Mouse (Mus musculus) embryonic fibroblast, embryonic 13.5 days (primary cell): ENCODE measurements around the gene Mid1.
"Not testable (repeated sequence)": the region's sequence is repeated elsewhere in the genome, so short reads cannot be mapped to it uniquely, and the experiment has no call there.

Experiments used
- CTCF ChIP-seq: IDR thresholded peaks from 2 replicates; pipeline ENCODE4 v1.5.1; 2011; ENCODE audit warnings: mild to moderate bottlenecking, control low read depth, low read length, moderate library complexity, borderline replicate concordance; ENCODE audit not compliant: insufficient read depth
- POLR2A ChIP-seq: IDR thresholded peaks from 2 replicates; pipeline ENCODE4 v1.6.1; 2011; ENCODE audit warnings: low read depth, mild to moderate bottlenecking, control low read depth, low read length, moderate library complexity

DNA sequence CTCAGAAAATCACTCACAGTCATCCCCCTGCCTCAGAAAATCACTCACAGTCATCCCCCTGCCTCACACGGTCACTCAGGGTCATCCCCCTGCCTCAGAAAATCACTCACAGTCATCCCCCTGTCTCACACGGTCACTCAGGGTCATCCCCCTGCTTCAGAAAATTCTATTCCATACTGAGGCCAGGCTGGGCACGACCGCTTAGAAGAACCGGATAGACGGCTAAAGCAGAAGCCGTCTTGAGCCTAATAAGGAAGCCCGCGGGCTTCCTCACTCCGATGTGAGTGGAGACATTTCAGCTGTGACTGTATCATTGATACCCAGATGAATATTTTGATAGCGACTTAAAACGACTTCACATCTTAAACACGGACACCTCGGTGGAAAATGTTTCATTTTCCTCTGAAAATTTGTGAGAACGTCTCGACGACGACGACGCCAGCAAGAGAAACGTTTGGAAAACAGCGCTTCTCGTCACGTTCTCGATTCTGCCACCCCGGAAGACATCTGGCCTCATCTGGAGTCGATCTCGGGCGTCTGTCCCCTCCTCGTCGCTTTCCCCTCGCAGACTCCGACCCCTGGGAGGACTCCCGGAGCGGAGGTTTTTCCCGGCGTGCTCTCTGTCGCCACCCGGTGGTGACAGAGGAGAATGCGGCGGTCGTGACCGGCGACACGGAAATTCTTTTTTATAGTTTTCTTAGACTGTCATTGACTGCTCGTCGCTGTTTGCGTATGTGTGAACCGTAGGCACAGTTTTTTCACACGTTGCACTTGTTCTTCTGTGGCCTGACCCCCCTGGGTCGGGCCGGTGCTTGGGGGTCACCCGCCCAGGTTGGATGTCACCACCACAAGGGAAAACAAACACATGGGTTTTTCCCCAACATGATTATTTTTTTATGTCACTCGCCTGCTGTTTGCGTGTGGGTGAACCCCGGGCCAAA is 305.0 kb downstream of the Mid1 start:
- not testable (repeated sequence) for TF ChIP-seq CTCF, POLR2A
